Mouse (Mus musculus): ENCODE measurements at regions not wholly inside any gene's neighbourhood (a gene's known extent, or its start where the extent isn't known, plus 50 kb on each side); places are given as distances from the start of the nearest gene placed in this dataset.

DNA sequence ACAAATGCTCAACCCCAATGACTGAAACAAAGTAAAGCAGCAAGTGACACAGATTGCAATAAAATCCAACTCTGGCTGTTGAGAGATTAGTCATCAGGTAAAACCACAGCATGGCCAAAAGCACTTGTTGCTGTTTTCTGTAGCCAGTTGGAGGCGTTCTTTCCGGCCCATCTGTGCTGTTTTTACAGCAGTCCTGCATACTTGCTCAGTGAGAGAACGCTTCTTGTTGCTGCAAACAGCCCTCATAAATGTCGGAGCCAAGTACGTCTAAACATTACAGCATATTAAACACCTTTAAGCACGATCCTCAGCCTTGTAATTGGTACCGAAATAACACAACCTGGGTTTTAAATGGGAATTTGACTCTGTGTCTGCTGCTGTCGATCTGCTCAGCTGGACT is 65.6 kb upstream of the Hs3st3a1 start:
- DNase-seq, result no peak
- intact Hi-C loops (cut with DNase I), result no loop called here

DNA sequence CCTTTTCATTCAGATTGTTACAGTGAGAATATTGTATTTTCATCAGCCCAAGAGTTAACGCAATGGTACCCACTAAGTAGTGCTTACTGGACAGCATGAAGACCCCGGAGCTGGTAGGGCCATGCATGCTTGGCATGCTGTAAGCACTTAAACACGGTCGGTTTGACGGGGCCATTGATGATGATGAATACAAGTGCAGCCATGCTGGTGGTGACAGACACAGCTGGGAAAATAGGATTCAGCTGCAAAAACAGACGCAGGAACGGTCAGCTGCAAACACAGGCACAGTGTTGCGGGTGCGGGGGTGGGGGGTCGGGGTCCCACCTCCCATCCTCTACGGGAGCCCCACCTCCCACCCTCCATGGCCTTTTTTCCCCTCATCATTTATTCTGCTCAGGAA is 99.7 kb upstream of the Hs3st3a1 start:
- intact Hi-C loops (cut with DNase I), result no loop called here
- DNase-seq, result no peak

DNA sequence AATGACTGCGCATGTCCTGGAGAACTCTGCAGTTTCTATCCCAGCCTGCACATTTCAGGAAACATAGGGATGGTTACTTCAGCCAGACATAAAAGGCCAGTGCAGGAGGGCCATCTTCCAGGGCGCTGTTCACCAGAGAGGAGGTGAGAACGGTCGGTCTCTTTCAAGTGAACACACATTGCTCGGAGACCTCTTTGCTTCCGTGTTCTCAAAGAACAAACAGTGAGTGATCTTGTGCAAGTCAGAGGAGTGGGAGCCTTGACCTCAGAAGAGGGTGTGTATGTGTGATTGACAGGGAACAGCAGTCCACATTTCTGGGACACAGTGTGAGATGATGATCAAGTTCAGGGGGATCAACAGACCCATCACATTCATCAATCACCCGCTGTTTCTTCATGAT is 102.7 kb upstream of the Hs3st3a1 start:
- intact Hi-C loops (cut with DNase I), result no loop called here

DNA sequence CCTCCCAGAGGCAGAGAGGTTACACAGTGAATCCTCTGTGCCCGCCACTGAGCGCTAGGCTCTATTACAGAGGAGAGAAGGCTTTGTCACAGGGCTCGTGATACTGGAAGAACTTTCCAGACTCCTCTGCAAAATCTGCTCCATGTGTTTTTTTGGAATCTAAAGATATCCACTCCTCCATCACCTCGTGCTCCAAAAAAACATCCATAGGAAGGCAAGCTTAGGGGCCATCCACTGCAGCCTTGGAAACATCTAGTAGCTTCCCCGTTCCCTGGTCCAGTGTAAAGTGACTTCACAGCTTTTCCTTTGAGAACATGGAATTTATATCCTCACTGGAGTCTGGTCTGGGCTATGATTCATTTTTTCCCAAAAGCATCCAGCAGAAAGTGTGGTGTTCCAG is 103.3 kb upstream of the Hs3st3a1 start:
- intact Hi-C loops (cut with DNase I), result no loop called here
- no peak for DNase-seq

More for the DNA sequence above, 102.7 kb upstream of the Hs3st3a1 start:
- DNase-seq, result no peak

DNA sequence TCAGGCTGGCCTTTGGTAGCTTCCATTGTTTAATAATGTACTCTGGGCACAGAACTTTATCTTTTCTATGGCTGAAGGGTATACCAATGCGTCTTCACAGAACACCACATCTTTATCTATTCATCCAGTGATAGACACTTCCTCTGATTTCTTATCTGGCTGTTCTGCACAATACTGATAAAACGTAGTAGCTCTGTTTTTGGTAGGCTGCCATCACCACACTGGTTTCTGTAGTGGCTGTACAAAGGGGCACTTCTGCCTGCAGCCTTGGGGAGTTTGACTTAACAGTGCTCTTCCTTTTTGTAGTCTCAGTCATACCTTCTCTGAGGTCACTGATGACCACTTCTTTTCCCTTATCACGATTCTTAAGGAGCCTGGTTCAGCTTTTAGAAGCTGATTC is 106.0 kb upstream of the Hs3st3a1 start:
- intact Hi-C loops (cut with DNase I), result no loop called here
- no peak for DNase-seq

DNA sequence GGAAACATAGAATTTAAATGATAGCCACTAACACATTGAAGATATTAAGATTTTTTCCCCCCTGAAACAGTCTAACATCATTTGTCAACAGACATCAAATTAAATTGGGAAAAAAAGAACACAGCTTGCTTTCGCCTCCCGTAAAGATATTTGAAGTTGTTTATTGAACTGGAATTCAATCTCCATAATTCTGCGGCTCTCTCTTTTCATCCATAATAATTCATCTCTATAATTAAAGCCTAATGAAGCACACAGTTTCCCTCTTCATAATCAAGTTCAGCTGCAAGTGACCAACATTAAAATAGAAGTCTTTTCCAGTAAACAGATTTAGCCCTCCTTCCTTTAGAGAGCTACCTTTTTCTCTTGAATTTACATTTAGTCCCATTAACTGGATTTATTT is 107.4 kb upstream of the Hs3st3a1 start:
- no peak for DNase-seq
- intact Hi-C loops (cut with DNase I), result no loop called here

DNA sequence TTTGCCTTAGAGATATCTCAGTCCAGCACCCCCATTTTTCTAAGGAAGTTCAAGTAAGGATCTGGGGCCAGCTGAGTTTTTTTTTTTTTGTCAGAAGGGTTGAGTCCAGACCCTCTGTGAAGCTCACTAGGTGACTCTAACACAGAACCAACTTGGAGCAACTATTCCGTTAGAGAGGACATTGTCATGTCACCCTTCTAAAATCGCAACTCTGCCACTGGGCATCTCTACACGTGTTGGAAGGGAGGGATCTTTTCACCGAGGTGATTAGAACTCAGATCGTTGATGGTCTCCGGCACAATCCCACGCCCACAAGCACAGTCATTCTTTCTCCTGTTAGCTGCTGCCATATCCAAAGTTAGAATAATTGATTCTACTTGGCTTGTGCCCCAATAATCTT is 108.5 kb upstream of the Hs3st3a1 start:
- DNase-seq, result no peak
- intact Hi-C loops (cut with DNase I), result no loop called here

DNA sequence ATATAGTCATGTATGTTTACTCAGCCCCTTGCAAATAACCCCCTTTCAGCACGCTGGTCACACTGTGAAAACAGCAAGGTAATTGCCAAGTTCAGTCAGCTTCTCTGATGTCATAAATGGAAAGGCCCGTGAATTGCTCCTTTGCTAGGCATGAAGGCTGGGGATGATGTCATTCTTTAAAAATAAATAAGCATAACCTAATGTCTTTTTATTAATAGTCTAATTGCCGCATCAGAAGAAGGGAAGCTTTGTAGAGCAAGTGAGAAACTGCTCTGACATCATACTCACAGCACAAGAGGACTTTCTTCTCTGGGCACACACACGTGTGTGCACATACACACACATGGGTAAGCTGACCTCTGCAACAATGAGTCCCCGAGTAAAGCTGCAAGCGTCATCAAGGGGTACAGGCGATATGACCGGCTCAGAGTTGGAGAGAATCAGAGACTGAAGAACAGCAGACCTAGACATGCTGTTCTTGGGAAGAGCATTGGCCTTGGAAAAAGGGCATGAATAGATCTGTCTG is 113.2 kb upstream of the Hs3st3a1 start:
- intact Hi-C loops (cut with DNase I), result no loop called here
- DNase-seq, result no peak

DNA sequence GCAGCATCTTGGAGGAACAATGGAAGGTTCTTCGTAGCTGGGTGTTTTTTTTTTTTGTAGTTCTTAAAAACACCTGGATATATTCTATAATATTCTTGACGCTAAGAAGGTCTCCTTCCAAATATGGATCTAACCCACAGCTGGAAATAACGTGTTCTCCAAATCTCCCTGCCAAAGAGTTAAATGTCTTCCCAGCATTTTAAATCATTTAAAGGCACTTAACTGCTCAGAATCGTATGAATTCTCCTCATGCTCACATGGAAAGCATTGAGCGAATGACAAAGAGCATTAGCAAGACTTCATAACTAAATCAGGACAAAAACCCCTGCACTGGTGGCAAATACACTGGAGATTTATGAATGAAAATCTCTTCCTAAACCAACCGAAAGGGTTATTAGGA is 117.7 kb upstream of the Hs3st3a1 start:
- intact Hi-C loops (cut with DNase I), result no loop called here
- DNase-seq, result no peak

DNA sequence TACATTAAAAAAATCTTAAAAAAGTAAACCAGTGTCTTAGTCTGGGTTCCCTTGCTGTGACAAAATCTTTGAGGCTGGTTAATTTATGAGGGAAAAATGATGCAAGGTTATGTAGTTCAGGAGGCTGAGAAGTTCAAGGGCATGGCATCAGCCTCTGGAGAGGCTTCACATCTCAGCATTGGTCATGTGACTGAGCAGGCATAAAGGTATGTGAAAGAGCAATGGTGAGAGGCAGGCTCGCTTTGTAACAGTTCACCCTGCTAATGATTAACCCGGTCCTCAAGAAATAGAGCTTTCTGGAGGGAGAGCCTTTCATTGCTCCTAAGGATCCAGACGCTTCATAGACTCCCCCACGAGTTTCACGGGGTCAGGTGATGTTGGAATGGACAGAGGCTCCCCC is 120.1 kb upstream of the Hs3st3a1 start:
- no peak for DNase-seq
- intact Hi-C loops (cut with DNase I), result no loop called here

DNA sequence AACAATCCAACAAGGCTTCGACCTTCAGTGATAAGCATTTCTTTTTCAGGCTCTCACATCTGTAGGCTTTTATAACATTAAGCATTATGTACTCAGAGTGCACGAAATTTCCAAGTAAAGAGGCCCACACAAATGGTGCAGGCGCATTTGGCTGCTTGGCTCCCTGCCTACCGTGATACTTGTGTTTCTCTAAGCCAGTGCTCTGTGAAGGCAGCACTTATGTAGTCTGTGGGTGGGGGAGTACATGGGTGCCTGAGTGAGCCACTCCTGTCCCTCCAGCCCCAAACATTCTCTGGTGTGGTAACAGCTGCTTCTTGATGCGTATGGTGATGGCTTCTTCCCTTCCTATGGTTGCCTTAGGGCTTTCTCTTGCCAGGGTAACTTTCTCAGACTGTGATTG is 121.9 kb upstream of the Hs3st3a1 start:
- no peak for DNase-seq
- intact Hi-C loops (cut with DNase I), result no loop called here

DNA sequence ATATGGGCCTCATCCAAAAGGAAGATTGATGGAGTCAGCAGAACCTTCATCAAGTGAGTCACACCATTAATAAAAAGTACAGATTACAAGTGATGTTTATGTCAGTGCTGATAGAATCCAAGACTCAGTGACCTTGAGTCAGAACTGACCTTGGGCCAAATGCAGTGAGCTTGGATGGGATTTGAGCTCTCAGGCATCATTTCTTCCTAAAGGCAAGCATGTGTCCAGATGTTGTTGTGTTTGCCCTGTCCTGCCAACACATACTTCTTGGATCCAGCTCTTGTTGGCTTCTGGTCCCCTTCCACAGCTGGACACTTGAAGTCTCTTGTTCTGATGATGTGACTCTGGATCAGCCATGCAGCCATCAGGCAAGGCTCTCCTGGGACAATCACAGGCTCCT is 125.3 kb upstream of the Hs3st3a1 start:
- DNase-seq, result peak in 1 of 2 experiments; percentile 6
- intact Hi-C loops (cut with DNase I), result no loop called here

DNA sequence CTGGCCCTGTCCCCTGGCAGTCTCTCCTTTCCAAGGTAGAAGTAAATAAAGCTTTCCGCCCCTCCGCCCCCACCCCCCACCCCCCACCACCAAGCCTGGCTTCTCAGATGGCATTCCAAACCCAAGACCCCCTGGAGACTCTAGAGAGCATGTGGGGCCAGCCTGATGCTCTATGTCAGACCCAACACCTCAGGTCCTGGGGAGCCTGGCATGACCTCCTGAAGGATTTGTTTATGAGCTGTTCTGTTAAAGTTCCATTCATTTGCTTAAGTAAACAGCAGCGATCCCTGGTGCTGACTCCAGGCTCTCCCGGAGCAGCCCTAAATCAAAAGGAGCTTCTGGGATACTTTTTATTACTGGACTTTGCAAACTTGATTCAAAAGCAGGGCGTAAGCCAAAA is 137.3 kb upstream of the Hs3st3a1 start:
- intact Hi-C loops (cut with DNase I), result no loop called here
- DNase-seq, result no peak

DNA sequence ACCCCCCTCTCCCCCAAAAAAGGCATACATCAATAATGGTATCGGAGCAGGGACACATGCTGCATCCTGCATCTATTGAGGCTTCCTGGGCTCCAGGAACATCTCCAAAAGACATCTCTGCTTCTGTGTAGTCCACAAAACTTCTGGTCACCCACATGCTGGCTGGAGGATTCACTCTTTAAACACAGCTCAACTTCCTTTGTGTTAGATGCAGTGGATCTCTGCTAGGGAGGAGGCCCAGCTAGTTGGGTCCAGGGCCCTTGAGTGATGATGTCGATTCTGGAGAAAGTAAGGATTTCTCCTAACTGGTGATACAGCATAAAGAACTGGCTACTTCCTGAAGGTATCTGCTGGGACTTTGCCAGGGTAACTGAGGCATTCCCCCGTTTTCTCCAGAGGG is 146.9 kb upstream of the Hs3st3a1 start:
- no peak for DNase-seq
- intact Hi-C loops (cut with DNase I), result no loop called here

DNA sequence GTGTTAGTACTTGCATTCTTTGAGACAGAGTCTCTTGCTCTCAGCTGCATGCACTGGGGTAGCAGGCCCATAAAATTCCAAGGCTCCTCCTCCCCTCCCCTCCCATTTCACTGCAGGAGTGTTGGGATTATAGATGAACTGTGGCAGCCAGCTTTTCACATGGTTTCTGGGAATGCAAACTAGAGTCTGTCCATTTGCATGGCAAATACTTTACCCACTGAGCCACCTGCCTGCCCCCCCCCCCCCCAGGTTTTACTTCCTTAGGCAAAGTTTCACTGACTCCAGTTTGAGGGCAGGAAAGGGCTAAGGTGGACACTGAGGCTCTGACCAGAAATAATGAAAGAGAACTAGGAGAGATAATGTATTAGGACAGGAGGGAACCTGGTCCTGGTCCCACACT is 147.6 kb upstream of the Hs3st3a1 start:
- intact Hi-C loops (cut with DNase I), result no loop called here
- DNase-seq, result no peak

DNA sequence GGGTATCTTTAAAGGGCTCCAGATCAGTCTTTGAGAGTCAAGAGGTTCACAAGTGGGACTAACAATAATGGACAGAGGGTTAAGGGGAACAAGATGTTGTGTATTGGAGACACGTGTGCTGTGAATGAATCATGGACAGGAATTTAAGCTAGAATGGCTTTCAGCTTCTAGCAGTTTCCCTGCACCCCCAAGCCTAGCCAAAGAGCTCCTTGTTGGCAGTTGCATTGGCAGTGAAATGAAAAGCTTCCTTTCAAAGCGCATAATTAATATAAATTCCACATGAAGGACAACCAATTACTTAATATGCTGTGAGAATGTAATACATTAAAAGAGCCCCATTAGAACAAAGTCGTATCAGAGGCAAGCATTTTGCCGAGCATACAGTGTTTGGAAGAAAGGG is 153.4 kb upstream of the Hs3st3a1 start:
- intact Hi-C loops (cut with DNase I), result no loop called here
- no peak for DNase-seq

DNA sequence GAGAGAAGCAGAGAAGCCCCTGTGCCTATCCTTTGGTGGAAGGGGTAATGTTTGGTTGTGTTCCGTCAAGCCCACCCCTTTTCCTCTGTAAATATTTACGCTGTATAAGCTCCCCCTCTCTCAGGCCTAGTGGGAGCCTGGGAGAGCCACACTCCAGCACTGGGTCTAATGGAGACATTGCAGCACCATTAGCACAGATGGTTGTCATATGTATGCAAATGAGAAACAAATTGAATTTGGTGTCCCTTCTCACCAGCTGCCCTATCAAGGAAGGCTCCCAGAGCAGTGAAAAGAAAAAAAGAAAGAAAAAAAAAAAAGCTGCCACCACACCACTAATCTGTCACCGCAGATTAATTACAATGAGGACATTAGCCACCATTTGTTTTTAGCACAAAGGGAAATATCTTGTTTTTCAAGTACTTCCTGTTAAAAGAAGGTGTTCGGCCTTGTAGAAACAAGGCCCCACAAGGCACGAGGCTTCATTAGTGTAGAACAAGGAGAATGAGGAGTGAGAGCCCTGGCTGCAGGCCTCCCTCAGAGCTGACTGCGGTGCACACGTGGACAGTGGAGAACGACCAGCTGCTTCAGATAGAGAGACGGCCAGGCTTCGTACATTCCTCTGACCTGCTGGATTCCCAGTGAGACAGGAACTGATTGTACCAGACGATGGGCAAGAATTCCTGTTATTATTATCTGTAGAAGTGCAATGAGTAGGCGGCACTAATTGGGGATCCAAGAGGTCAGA is 156.7 kb upstream of the Hs3st3a1 start:
- intact Hi-C loops (cut with DNase I), result no loop called here
- no peak for DNase-seq

DNA sequence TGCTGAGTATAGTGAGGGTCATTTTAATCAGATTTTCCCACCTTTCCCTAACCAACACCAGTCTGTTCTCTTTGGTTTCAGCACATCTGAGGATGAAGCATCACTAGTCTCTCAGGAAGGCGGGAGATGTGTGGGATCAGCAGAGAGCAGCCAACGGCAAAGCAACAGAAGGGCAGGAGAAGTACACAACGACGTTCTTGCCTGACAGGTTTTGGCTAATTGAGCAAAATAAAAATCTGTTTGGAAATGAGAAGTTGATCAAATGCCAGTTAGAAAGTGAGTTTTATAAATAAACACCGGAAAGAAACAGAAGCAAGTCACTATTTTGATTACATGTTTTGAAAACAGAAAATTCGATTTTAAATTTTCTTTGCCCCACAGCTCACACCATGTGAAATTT is 161.4 kb upstream of the Hs3st3a1 start:
- intact Hi-C loops (cut with DNase I), result no loop called here
- DNase-seq, result no peak

DNA sequence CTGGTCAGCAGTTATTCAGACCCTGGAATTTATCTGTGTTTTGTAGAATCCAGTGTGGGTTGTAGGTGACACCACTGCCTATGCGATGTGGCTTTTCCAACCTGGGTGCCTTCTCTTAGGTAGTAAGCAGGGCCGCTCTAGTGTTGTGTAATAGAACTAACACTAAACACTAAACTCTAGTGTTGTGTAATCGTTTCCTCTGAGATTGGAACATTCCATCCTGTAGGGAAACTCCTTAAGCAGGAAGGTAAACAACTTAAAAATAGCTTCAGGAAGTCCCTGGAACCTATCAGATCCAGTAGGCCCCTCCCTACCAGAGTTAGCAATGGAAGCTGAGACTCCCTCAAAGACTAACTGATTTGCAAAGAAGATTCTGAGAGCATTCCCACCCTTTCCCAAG is 161.9 kb upstream of the Hs3st3a1 start:
- intact Hi-C loops (cut with DNase I), result no loop called here
- DNase-seq, result no peak

DNA sequence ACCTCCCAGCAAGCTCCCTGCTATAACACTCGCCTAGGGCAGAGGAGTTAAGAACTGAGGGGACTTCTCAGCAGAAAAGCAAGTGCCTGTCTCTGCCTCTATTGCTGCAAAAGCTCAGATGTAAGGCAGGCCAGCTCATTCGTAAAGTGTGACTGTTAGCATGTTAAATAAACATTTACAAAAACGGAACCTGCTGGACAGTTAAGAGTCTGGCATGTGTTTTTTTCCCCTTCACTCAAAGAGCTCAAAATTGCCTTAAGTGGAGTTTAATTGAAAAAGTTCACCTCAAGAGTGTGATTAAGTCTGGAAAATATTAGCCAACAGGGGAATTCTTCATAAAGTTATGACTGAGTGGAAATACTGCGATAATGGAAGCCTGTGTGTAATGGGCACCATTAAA is 167.0 kb upstream of the Hs3st3a1 start:
- DNase-seq, result no peak
- intact Hi-C loops (cut with DNase I), result no loop called here

DNA sequence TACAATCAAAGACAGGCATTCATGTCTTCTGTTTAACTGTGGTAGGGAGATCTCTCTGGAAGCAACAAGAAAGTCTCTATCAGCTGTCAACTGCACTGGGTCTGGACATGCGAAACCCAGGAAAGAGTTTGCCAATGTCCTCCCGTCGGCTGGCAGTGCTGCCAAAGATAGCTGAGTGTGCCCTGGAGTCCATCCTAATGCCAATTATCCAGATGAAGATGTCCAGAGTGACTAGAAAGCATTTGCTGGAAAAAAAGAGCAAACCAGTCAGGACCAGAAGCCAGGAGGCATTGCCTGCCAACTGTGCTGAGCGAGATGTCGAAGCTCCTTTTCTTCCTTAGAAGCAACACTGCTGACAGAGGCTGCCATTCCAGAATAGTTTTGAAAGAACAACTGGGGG is 167.6 kb upstream of the Hs3st3a1 start:
- no peak for DNase-seq
- intact Hi-C loops (cut with DNase I), result no loop called here

DNA sequence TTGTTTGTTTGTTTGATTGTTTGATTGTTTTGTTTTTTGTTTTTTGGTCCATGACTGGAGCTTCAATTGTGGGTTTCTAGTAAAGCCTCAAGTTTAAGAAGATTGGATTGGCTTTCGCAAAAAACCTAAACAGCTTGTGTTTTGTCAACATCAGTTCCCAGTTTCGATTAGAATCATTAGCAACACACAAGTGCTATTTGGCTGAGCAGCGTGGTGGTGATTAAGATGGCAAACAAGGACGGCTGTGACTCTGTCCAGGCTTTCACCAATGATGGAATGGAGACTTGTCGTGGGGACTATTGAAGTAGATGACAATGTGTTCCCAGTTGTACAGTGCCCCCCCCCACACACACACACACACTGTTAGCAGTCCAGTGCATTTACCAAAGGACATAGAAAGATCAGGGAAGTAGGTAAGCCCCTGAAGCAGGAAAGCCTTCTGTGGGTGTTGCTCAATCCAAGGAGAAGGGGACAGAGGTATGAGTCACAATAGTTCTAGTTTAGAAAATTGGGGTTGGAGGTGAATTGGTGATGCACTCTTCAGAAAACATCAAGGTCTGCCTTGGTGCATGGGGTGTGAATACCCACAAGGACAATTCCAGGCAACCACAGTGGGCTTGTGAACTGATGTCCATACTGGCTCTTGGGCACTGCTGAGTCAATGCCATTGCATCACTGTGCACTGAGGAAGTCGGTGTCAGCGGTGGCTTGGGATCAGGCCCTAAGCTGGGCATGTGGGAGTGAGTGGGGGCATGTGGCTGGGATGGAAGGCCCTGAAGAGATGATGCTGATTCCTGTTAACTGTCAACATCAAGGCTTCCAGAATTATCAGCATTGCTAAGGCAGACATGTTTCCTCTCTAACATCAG is 174.5 kb upstream of the Cox10 start:
- DNase-seq, result no peak
- intact Hi-C loops (cut with DNase I), result no loop called here

Measured in heart, postnatal 36 days (tissue).